Mouse (Mus musculus): ENCODE data around the gene Krt6b. TPM values are rescaled to one million over a fixed set of nuclear protein-coding genes. Genes with fewer than 3 reads are reported as not detected.

Krt6b gene
- polyA plus RNA-seq, 1 experiment from 2014 or later, result not detected

- Histone ChIP-seq H3K4me1 (replicated peaks; ENCODE audit: control insufficient read depth, insufficient read depth, low read length) (no peaks in the 10 kb centered on the region), H3K27ac (ENCODE audit: low read length) (no peak within 1 kb of the TSS)
- WGBS, result 80% methylated on average over 2 of the region's 2 CpGs
Measured at GRCm38 (mm10) chr15:101627884-101628283, 52.2 kb downstream of the Krt6b start, which contains the start of gene Gm5414. Gm5414 (minus strand) TSS chr15:101628188.

More at GRCm38 (mm10) chr15:101627884-101628283, 52.2 kb downstream of the Krt6b start, which contains the start of gene Gm5414:
- H3K9ac ChIP-seq (replicated peaks; ENCODE audit: low read depth, low read length), result no peak within 1 kb of the TSS
- ATAC-seq, result no peak
- no peak within 1 kb of the TSS for H3K4me2 ChIP-seq (ENCODE audit: low read length)
- H3K27me3 ChIP-seq (replicated peaks; ENCODE audit: control insufficient read depth, insufficient read depth, low read length), result no peaks in the 10 kb centered on the region
- no peaks in the 10 kb centered on the region for H3K9me3 ChIP-seq (ENCODE audit: control insufficient read depth, low read length)
- no peak within 1 kb of the TSS for H3K4me3 ChIP-seq (replicated peaks; ENCODE audit: low read length)
- no peaks in the 10 kb centered on the region for H3K36me3 ChIP-seq (ENCODE audit: control insufficient read depth, insufficient read depth)

Small RNA genes within 50 kb of the gene (microRNA-seq; reads per million reads assigned to microRNA genes)
- not detected for gene Gm44323
- gene Gm44342, result not detected
- not detected for gene Gm44383
- not detected for gene Gm44479

Other genes starting within 250 kb of the Krt6b start
- 0.20 and 0.31 TPM in 2 replicates for gene Krt87, start 241.5 kb downstream of the Krt6b start, polyA plus RNA-seq (2015; fragmentation: Nextera tagmentation; extraction: Ambion mirVana)
- not detected in 2 replicates for gene Krt88, start 232.5 kb downstream of the Krt6b start, polyA plus RNA-seq (2015; fragmentation: Nextera tagmentation; extraction: Ambion mirVana)
- not detected in 2 replicates for gene Krt81, start 216.5 kb downstream of the Krt6b start, polyA plus RNA-seq (2015; fragmentation: Nextera tagmentation; extraction: Ambion mirVana)
- gene Krt86, start 206.8 kb downstream of the Krt6b start, polyA plus RNA-seq (2015; fragmentation: Nextera tagmentation; extraction: Ambion mirVana), result not detected in 2 replicates
- not detected in 2 replicates for gene Krt83, start 188.8 kb downstream of the Krt6b start, polyA plus RNA-seq (2015; fragmentation: Nextera tagmentation; extraction: Ambion mirVana)
- gene Gm49425, start 163.0 kb downstream of the Krt6b start, polyA plus RNA-seq (2015; fragmentation: Nextera tagmentation; extraction: Ambion mirVana), result not detected in 2 replicates
- not detected in 2 replicates for gene Krt84, start 147.5 kb downstream of the Krt6b start, polyA plus RNA-seq (2015; fragmentation: Nextera tagmentation; extraction: Ambion mirVana)
- not detected in 2 replicates for gene Krt82, start 129.6 kb downstream of the Krt6b start, polyA plus RNA-seq (2015; fragmentation: Nextera tagmentation; extraction: Ambion mirVana)
- 0.08 and 0.09 TPM in 2 replicates for gene Krt90, start 117.3 kb downstream of the Krt6b start, polyA plus RNA-seq (2015; fragmentation: Nextera tagmentation; extraction: Ambion mirVana)
- gene Krt75, start 106.4 kb downstream of the Krt6b start, polyA plus RNA-seq (2015; fragmentation: Nextera tagmentation; extraction: Ambion mirVana), result 0.10 TPM in 1 of 2 replicates, not detected in the other
- not detected in 2 replicates for gene Gm5414, start 52.1 kb downstream of the Krt6b start, polyA plus RNA-seq (2015; fragmentation: Nextera tagmentation; extraction: Ambion mirVana)
- not detected in 2 replicates for gene Gm5478, start 32.9 kb downstream of the Krt6b start, polyA plus RNA-seq (2015; fragmentation: Nextera tagmentation; extraction: Ambion mirVana)
- 0.53 TPM in 1 of 2 replicates, not detected in the other for gene Krt6a, start 14.0 kb upstream of the Krt6b start, polyA plus RNA-seq (2015; fragmentation: Nextera tagmentation; extraction: Ambion mirVana)
- gene Krt5, start 32.6 kb upstream of the Krt6b start, polyA plus RNA-seq (2015; fragmentation: Nextera tagmentation; extraction: Ambion mirVana), result 0.73 TPM in 1 of 2 replicates, not detected in the other
- not detected in 2 replicates for gene Krt71, start 62.8 kb upstream of the Krt6b start, polyA plus RNA-seq (2015; fragmentation: Nextera tagmentation; extraction: Ambion mirVana)
- gene Krt72, start 106.2 kb upstream of the Krt6b start, polyA plus RNA-seq (2015; fragmentation: Nextera tagmentation; extraction: Ambion mirVana), result not detected in 2 replicates
- gene Krt73, start 122.1 kb upstream of the Krt6b start, polyA plus RNA-seq (2015; fragmentation: Nextera tagmentation; extraction: Ambion mirVana), result 0.41 and 0.80 TPM in 2 replicates
- gene Krt2, start 137.9 kb upstream of the Krt6b start, polyA plus RNA-seq (2015; fragmentation: Nextera tagmentation; extraction: Ambion mirVana), result 0.08 TPM in 1 of 2 replicates, not detected in the other
- 8.2 and 10.8 TPM in 2 replicates for gene Krt1, start 170.5 kb upstream of the Krt6b start, polyA plus RNA-seq (2015; fragmentation: Nextera tagmentation; extraction: Ambion mirVana)
- gene Krt77, start 189.4 kb upstream of the Krt6b start, polyA plus RNA-seq (2015; fragmentation: Nextera tagmentation; extraction: Ambion mirVana), result 0.49 and 0.94 TPM in 2 replicates
- gene Krt76, start 212.6 kb upstream of the Krt6b start, polyA plus RNA-seq (2015; fragmentation: Nextera tagmentation; extraction: Ambion mirVana), result not detected in 2 replicates
- 0.55 TPM in 1 of 2 replicates, not detected in the other for gene Krt4, start 244.4 kb upstream of the Krt6b start, polyA plus RNA-seq (2015; fragmentation: Nextera tagmentation; extraction: Ambion mirVana)